Mouse (Mus musculus) liver, embryonic 11.5 days (tissue): ENCODE results near the gene Scn10a. TPM values are rescaled to one million over a fixed set of nuclear protein-coding genes. Genes with fewer than 3 reads are reported as not detected.

Experiments used
- ATAC-seq: fragments of 200-750 bp; cut with Nextera tagmentation; replicated peaks from 2 replicates; pipeline ENCODE4 v1.8.0; 2017; ENCODE audit warnings: moderate number of reproducible peaks, mild to moderate bottlenecking, moderate TSS enrichment, moderate library complexity; ENCODE audit not compliant: low FRiP score
- DNase-seq: peaks from one replicate; pipeline ENCODE4 v3.0.0-alpha.2; 2017; ENCODE audit warnings: low spot score
- H3K27ac ChIP-seq: fragments of 300-500 bp; sonication (generic); 2 replicates; pipeline ENCODE4 v1.5.1; 2014; ENCODE audit warnings: mild to moderate bottlenecking, low read depth, low read length, control low read depth
- H3K27me3 ChIP-seq: fragments of 300-500 bp; sonication (generic); replicated peaks from 2 replicates; pipeline ENCODE4 v1.6.1; 2014; ENCODE audit warnings: low read length, mixed read lengths; ENCODE audit not compliant: control insufficient read depth, insufficient read depth
- H3K36me3 ChIP-seq: fragments of 300-500 bp; sonication (generic); 2 replicates; pipeline ENCODE4 v1.6.1; 2014; ENCODE audit warnings: mild to moderate bottlenecking, low read length, moderate library complexity, mixed read lengths; ENCODE audit not compliant: control insufficient read depth, insufficient read depth
- H3K4me1 ChIP-seq: fragments of 300-500 bp; sonication (generic); replicated peaks from 2 replicates; pipeline ENCODE4 v1.6.1; 2014; ENCODE audit warnings: low read length, mixed read lengths; ENCODE audit not compliant: control insufficient read depth, insufficient read depth
- H3K4me2 ChIP-seq: fragments of 300-500 bp; sonication (generic); 2 replicates; pipeline ENCODE4 v1.6.1; 2014; ENCODE audit warnings: mild to moderate bottlenecking, control low read depth, moderate library complexity
- H3K4me3 ChIP-seq: fragments of 300-500 bp; sonication (generic); 2 replicates; pipeline ENCODE4 v1.5.1; 2014; ENCODE audit warnings: low read depth, low read length, control low read depth
- H3K9ac ChIP-seq: fragments of 300-500 bp; sonication (generic); 2 replicates; pipeline ENCODE4 v1.6.1; 2014; ENCODE audit warnings: low read depth, low read length, control low read depth
- H3K9me3 ChIP-seq: fragments of 300-500 bp; sonication (generic); 2 replicates; pipeline ENCODE4 v1.6.1; 2016; ENCODE audit warnings: low read length, inconsistent platforms, mixed read lengths; ENCODE audit not compliant: control insufficient read depth
- WGBS: fragments of 180-500 bp; shearing (Covaris S2); extraction: QIAGEN DNeasy Blood & Tissue Kit; methylation state at CpG from one replicate; pipeline ENCODE4 v1.1.7; 2014; 5-methylcytosine and 5-hydroxymethylcytosine counted together
- polyA plus RNA-seq: library from polyadenylated mRNA; unstranded; fragments of >200 nt; fragmentation: Nextera tagmentation; extraction: Ambion mirVana; gene quantifications from 2 replicates; pipeline ENCODE4 v1.2.1, GENCODE M21; 2014

Gene Scn10a
- polyA plus RNA-seq, 1 experiment from 2014 or later: 0.15 TPM

DNA sequence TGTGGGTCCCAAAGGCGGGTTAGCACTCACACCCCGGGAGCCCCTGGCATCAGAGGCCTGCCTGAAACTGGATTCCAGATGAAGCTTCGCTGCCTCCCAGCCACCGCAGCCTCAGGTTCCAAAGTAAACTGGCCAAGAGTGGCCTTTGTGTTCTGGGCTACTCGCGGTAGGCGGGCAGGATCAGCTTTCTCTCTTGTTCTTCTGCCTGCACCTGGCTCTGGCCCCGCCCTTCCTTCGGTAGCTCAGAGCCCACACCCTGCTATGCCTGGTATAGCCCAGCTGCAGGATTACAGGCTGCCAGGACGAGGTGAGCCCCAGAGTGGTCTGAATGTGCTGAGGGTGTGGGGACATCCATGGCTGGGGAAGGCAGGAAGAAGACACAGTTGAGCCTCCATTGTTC lies 152.9 kb downstream of the Scn10a start:
- H3K4me1 ChIP-seq: no peaks in the 10 kb centered on the region
- no peaks in the 10 kb centered on the region for H3K36me3 ChIP-seq
- H3K9me3 ChIP-seq: no peaks in the 10 kb centered on the region
- H3K27ac ChIP-seq: no peak overlapping the region
- ATAC-seq: no peak
- no peak overlapping the region for H3K4me2 ChIP-seq
- no peak for DNase-seq
- WGBS: 12% methylated on average over 10 of the region's 10 CpGs
- H3K4me3 ChIP-seq: no peak overlapping the region
- H3K9ac ChIP-seq: no peak overlapping the region
- peaks cover 32% of the 10 kb centered on the region for H3K27me3 ChIP-seq

DNA sequence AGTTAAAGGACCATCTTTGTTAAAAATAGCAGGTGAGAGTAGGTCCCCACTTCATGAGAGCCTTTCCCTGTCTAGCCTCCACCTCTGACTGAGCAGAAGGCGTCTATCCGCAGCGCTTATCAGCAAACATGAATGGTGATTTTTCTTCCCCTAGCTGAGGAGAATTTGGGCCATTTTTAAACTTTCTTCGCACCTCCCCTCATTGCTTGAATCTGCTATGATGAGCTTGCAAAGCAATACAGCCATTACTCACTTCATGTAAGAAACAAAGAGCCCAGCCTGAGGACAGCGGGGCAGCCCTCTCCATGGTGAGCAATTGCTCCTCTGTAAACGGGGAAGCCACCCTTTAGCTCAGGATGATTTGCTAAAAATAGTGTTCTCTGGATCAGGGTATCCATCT lies 154.3 kb downstream of the Scn10a start:
- Histone ChIP-seq H3K27ac (no peak overlapping the region), H3K9ac (no peak overlapping the region), H3K4me3 (no peak overlapping the region), H3K9me3 (no peaks in the 10 kb centered on the region), H3K36me3 (no peaks in the 10 kb centered on the region), H3K4me1 (no peaks in the 10 kb centered on the region), H3K27me3 (peaks cover 19% of the 10 kb centered on the region), H3K4me2 (no peak overlapping the region)
- 73% methylated on average over 6 of the region's 6 CpGs for WGBS
- no peak for ATAC-seq
- no peak for DNase-seq

DNA sequence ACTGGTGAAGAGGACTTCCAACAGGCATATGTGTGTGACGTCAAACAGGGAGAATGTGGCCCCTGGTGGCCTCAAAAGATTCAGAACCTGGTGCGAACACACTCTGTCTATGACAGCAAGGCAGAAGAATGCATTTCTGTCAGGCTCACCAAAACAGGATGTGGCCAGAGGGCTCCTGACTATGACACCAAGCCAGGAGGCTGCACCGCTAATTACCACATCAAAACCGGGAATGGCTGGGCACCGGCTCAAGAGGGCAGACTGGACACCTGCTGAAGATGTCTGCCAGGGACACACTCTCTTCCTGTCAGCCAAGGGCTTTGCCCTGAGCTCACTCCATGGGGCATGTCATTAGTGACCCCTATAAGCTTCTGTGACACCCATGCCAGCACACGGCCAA lies 155.5 kb downstream of the Scn10a start:
- Histone ChIP-seq H3K9me3 (no peaks in the 10 kb centered on the region), H3K4me3 (no peak overlapping the region), H3K4me2 (no peak overlapping the region), H3K36me3 (no peaks in the 10 kb centered on the region), H3K9ac (no peak overlapping the region), H3K4me1 (no peaks in the 10 kb centered on the region), H3K27ac (no peak overlapping the region), H3K27me3 (peaks cover 14% of the 10 kb centered on the region)
- DNase-seq (no peak), ATAC-seq (no peak)
- 50% methylated on average over 6 of the region's 6 CpGs for WGBS

GRCm38 (mm10) chr9:119562256-119562655 lies 156.9 kb downstream of the Scn10a start:
- Histone ChIP-seq H3K27ac (no peak overlapping the region), H3K4me2 (no peak overlapping the region), H3K27me3 (peaks cover 14% of the 10 kb centered on the region), H3K4me3 (no peak overlapping the region), H3K4me1 (no peaks in the 10 kb centered on the region), H3K9ac (no peak overlapping the region), H3K9me3 (no peaks in the 10 kb centered on the region), H3K36me3 (no peaks in the 10 kb centered on the region)
- WGBS: 64% methylated on average over 12 of the region's 12 CpGs
- ATAC-seq (no peak), DNase-seq (no peak)

DNA sequence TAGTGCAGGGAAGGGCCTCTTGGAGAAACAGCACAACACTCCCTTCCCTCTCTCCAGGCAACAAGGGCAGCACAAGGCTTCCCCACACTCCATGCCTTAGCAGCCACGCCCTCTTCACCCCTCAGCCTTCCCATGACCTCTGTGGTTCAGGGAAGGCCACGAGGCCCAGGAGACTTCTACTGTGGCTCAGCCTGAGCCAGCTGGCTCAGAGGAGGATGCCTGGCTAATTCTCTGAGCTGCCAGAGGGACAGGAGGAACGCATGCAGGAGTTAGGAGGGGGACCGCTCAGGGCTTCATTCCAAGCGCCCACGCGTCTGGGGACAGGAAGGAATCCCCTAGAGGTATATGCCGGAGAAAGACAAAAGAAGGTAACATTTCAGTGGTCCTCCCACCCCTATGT lies 157.4 kb downstream of the Scn10a start:
- no peak for ATAC-seq
- H3K9ac ChIP-seq: no peak overlapping the region
- WGBS: 64% methylated on average over 8 of the region's 8 CpGs

GRCm38 (mm10) chr9:119559537-119560276 lies 159.4 kb downstream of the Scn10a start:
- ATAC-seq (no peak), DNase-seq (no peak)
- Histone ChIP-seq H3K4me3 (no peak overlapping the region), H3K9ac (no peak overlapping the region), H3K36me3 (no peaks in the 10 kb centered on the region), H3K4me2 (no peak overlapping the region), H3K9me3 (no peaks in the 10 kb centered on the region), H3K4me1 (no peaks in the 10 kb centered on the region), H3K27me3 (peaks cover 4% of the 10 kb centered on the region; the same call in 1 of the 2 replicates), H3K27ac (no peak overlapping the region)
- WGBS: 64% methylated on average over 16 of the region's 16 CpGs

More for the DNA sequence above, 157.4 kb downstream of the Scn10a start:
- Histone ChIP-seq H3K27me3 (peaks cover 14% of the 10 kb centered on the region), H3K4me3 (no peak overlapping the region), H3K4me2 (no peak overlapping the region), H3K9me3 (no peaks in the 10 kb centered on the region), H3K36me3 (no peaks in the 10 kb centered on the region), H3K27ac (no peak overlapping the region), H3K4me1 (no peaks in the 10 kb centered on the region)
- DNase-seq: no peak

Other genes starting within 250 kb of the Scn10a start
- 0.22 TPM in 1 of 2 replicates, not detected in the other for gene Scn5a, start 140.3 kb downstream of the Scn10a start, polyA plus RNA-seq
- 0.09 and 0.10 TPM in 2 replicates for gene Scn11a, start 106.1 kb upstream of the Scn10a start, polyA plus RNA-seq
- 45.6 and 49.2 TPM in 2 replicates for gene Wdr48, start 175.6 kb upstream of the Scn10a start, polyA plus RNA-seq
- gene Gorasp1, start 218.2 kb upstream of the Scn10a start, polyA plus RNA-seq: 24.7 and 25.0 TPM in 2 replicates
- 0.14 TPM in 1 of 2 replicates, not detected in the other for gene Ttc21a, start 218.3 kb upstream of the Scn10a start, polyA plus RNA-seq